Mouse (Mus musculus) brain, embryonic 14.5 days (tissue): ENCODE results near the gene Kazn. TPM values are rescaled to one million over a fixed set of nuclear protein-coding genes. Genes with fewer than 3 reads are reported as not detected.
A peak's percentile ranks its signal among the peaks of the same experiment; 100 is the strongest.

Source experiments
- DNase-seq: peaks from one replicate; pipeline ENCODE4 v3.0.0-alpha.2; 2011; ENCODE audit warnings: low read depth
- CTCF ChIP-seq: fragments of 200-500 bp; IDR thresholded peaks from 2 replicates; pipeline ENCODE4 v1.5.1; 2012; ENCODE audit warnings: inconsistent platforms, mild to moderate bottlenecking, moderate library complexity, borderline replicate concordance; ENCODE audit not compliant: insufficient read depth, insufficient read length; ENCODE audit errors: extremely low read depth
- POLR2A ChIP-seq: fragments of 200-500 bp; IDR thresholded peaks from 2 replicates; pipeline ENCODE4 v1.6.1; 2012; ENCODE audit warnings: mild to moderate bottlenecking, inconsistent platforms, borderline replicate concordance; ENCODE audit not compliant: poor library complexity, insufficient read depth, insufficient read length, severe bottlenecking; ENCODE audit errors: extremely low read depth
- polyA plus RNA-seq: library from polyadenylated mRNA; depleted of rRNA; stranded (reverse); fragments of >200 nt; gene quantifications from 2 replicates; pipeline ENCODE4 v1.2.3, GENCODE M21; 2012

Gene Kazn
- polyA plus RNA-seq, 1 experiment, result 61.2 TPM

GRCm38 (mm10) chr4:142061485-142062240 lies 177.5 kb downstream of the Kazn start:
- DNase-seq, result no peak
- TF ChIP-seq POLR2A (no peak), CTCF (no peak)

DNA sequence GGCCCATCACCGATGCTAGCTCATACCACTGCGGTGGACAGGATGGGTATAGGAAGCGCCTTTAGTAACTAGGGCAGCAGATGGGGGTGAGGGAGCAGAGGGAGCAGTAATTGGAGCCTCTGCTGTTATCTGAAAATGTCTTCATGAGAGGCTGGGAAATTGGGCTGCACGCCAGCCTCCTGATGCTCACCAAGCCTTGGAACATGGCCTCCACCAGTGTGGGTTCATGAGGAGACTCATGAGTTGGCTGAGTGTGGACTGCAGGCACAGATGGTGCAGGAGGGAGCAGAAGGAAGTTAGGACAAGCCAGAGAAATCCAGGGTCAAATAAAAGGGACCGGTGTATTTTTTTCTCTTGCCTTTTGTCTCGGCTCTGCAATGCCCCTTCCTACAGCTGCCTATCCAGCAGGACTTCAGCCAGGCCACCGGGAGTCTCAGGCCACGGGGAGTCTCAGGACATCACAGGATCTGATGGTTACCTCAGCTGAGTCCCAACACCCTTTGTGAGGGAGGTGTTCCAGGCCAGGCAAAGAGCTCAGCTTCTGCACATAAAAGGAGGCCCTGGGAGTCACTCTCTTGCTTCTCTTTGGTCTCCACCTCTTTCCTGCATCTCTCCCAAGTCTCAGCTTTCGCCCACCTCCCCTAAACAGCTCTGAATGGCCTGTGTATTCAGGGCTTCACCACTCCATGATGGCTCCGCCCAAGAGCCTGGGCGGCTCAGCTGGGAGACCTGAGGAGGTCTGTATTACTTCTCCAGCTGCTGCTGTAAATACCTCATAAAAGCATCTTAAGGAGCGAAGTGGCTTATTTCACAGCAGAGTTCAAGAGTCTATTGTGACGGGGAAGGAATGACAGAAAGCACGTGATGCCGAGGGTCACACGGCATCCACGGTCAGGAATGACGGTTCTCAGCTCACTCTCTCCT lies 178.5 kb downstream of the Kazn start:
- DNase-seq, result peak; percentile 70
- TF ChIP-seq POLR2A (no peak), CTCF (no peak)

DNA sequence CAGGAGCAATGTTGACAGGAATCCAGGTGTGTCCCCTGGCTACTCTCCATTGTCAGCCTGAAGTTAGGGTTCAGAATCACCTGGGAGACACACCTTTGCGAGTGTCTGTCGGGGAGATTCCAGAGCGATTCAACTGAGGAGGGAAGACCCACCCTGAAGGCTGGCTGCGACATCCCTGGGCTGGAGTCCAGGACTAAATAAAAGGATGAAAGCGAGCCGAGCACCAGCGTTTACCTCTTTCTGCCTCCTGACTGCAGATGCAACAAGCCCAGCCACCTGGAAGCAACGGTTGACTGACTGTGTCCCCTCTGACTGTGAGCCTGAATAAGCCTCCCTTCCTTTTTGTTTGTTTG lies 179.4 kb downstream of the Kazn start:
- DNase-seq, result no peak
- no peak for TF ChIP-seq POLR2A
- TF ChIP-seq CTCF, result no peak

- TF ChIP-seq CTCF (no peak), POLR2A (no peak)
- no peak for DNase-seq
Measured at GRCm38 (mm10) chr4:142059113-142059840, 179.9 kb downstream of the Kazn start.

- DNase-seq, result peak; percentile 69
- no peak for TF ChIP-seq CTCF
Measured at GRCm38 (mm10) chr4:142057529-142058216, 181.5 kb downstream of the Kazn start.

DNA sequence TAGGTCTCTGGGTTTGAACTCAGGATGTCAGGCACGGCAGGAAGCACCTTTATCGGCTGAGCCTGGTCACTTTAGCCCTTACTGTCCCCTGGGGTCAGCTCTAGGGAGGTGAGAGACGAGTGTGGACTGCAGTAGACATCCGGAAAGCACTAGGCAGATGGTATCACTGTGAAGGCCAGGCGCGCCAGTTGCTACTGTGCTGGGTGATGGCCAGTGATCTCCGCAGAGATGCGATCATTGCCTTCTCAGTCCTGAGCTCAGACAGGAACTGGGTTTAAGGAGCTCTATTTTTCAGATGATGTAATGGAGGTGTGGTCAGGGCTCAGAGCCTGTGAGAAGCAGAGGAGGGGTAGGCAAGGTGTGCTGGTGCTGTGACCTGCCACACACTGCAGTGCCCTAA lies 183.6 kb downstream of the Kazn start:
- TF ChIP-seq POLR2A (no peak), CTCF (no peak)
- DNase-seq, result no peak

DNA sequence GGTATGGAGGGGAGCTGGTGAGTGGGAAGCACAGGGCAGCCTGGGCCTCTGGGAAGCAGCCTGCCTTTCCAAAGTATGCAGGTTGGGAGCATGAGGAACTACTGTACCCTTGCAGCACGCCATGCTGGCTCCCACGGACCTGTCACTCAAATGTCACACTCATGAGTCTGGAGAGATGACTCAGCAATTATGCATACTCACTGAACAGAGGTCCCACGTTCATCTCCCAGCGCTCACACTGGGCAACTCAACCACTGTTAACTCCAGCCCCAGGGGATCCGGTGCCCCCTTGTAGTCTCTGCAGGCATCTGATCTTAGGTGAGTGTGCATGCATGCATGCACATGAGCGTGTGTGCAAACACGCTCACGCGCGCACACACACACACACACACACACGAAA lies 184.6 kb downstream of the Kazn start:
- DNase-seq, result no peak
- TF ChIP-seq POLR2A, result no peak
- no peak for TF ChIP-seq CTCF

GRCm38 (mm10) chr4:142053661-142054448 lies 185.3 kb downstream of the Kazn start:
- TF ChIP-seq CTCF, result no peak
- TF ChIP-seq POLR2A, result no peak
- no peak for DNase-seq

DNA sequence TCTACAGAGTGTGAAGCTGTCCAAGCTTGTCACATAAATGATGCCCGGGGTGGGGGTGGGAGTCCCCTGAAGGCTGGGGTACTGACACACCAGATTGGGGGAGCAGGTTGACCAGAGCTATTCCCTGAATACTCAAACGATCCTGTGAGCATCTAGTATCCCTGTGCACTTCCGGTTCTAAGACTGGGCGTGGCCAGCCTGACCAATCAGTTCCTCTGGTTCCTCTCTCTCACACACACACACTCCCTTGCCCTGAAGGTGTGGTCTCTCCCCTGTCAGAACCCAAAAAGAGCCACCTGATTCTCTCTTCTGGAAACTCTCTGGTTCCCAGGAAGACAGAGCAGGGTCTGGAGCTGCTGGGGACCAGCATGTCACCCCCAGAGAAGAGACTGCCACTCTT lies 185.9 kb downstream of the Kazn start:
- no peak for DNase-seq

More for the DNA sequence above, 185.9 kb downstream of the Kazn start:
- TF ChIP-seq POLR2A (no peak), CTCF (no peak)
